Mouse (Mus musculus) MEL (cell line): Measurements from ENCODE around the gene Pttg1ip. TPM values are rescaled to one million over a fixed set of nuclear protein-coding genes. Genes with fewer than 3 reads are reported as not detected.

Experiments
- DNase-seq: peaks from one replicate; pipeline ENCODE4 v3.0.0; 2011; ENCODE audit warnings: low read depth, low spot score
- H3K27ac ChIP-seq: 2 replicates; pipeline ENCODE4 v1.5.1; 2012; ENCODE audit warnings: low read depth, mild to moderate bottlenecking, control low read depth, low read length, moderate library complexity; ENCODE audit not compliant: control insufficient read depth
- H3K27me3 ChIP-seq, 2 experiments: fragments of 150-350 bp in 1 of 2; sonication (generic) in 1 of 2; 2 replicates each; pipeline ENCODE4 v1.6.1; 2012; ENCODE audit warnings: low read length in 2 of 2, mild to moderate bottlenecking in 2 of 2, improper control_type of control experiment in 1 of 2, moderate library complexity in 1 of 2; ENCODE audit not compliant: insufficient read depth in 2 of 2, control insufficient read depth in 1 of 2
- H3K36me3 ChIP-seq, 2 experiments: 2 replicates each; pipeline ENCODE4 v1.6.1; 2012 to 2014; ENCODE audit warnings: low read length in 2 of 2, improper control_type of control experiment in 1 of 2, inconsistent platforms in 1 of 2, mild to moderate bottlenecking in 1 of 2; ENCODE audit not compliant: insufficient read depth in 2 of 2, control insufficient read depth in 1 of 2
- H3K4me1 ChIP-seq, 2 experiments: fragments of 150-350 bp in 1 of 2; sonication (generic) in 1 of 2; 2 replicates each; pipeline ENCODE4 v1.6.1; 2012; ENCODE audit warnings: low read length in 2 of 2, improper control_type of control experiment in 1 of 2, mild to moderate bottlenecking in 1 of 2; ENCODE audit not compliant: insufficient read depth in 2 of 2, control insufficient read depth in 1 of 2
- H3K4me3 ChIP-seq, 2 experiments: fragments of 150-350 bp in 1 of 2; sonication (generic) in 1 of 2; 2 replicates each; pipeline ENCODE4 v1.5.1; 2012; ENCODE audit warnings: low read depth in 2 of 2, low read length in 2 of 2, mild to moderate bottlenecking in 2 of 2, moderate library complexity in 2 of 2, control low read depth in 1 of 2, improper control_type of control experiment in 1 of 2; ENCODE audit not compliant: control insufficient read depth in 1 of 2, insufficient read depth in 1 of 2
- H3K79me2 ChIP-seq: 2 replicates; pipeline ENCODE4 v1.6.1; 2012; ENCODE audit warnings: mild to moderate bottlenecking, low read length, moderate library complexity; ENCODE audit not compliant: control insufficient read depth, poor library complexity, insufficient read depth
- H3K9ac ChIP-seq: 2 replicates; pipeline ENCODE4 v1.6.1; 2012; ENCODE audit warnings: low read depth, mild to moderate bottlenecking, control low read depth, low read length, moderate library complexity; ENCODE audit not compliant: control insufficient read depth, poor library complexity, severe bottlenecking
- H3K9me3 ChIP-seq: fragments of 150-350 bp; sonication (generic); replicated peaks from 2 replicates; pipeline ENCODE4 v1.6.1; 2012; ENCODE audit warnings: mild to moderate bottlenecking, low read length, improper control_type of control experiment, moderate library complexity; ENCODE audit not compliant: insufficient read depth
- BHLHE40 ChIP-seq: IDR thresholded peaks from 2 replicates; pipeline ENCODE4 v1.6.1; 2012; ENCODE audit warnings: low read depth, mild to moderate bottlenecking, inconsistent platforms, low read length, improper control_type of control experiment, borderline replicate concordance
- CHD2 ChIP-seq: IDR thresholded peaks from 2 replicates; pipeline ENCODE4 v1.6.1; 2011; ENCODE audit warnings: low read length, improper control_type of control experiment
- CTCF ChIP-seq, 3 experiments: IDR thresholded peaks in 2 of 3; conservative IDR thresholded peaks in 1 of 3; 2 replicates each; pipeline ENCODE4 v1.5.1; 2011 to 2012; ENCODE audit warnings: low read length in 3 of 3, low read depth in 2 of 3, mild to moderate bottlenecking in 2 of 3, improper control_type of control experiment in 1 of 3, inconsistent platforms in 1 of 3, mixed read lengths in 1 of 3, moderate library complexity in 1 of 3; ENCODE audit not compliant: control insufficient read depth in 1 of 3, insufficient read depth in 1 of 3, poor library complexity in 1 of 3, severe bottlenecking in 1 of 3
- E2F4 ChIP-seq: IDR thresholded peaks from 2 replicates; pipeline ENCODE4 v1.6.1; 2011; ENCODE audit warnings: low read depth, low read length, improper control_type of control experiment, borderline replicate concordance
- ELF1 ChIP-seq: IDR thresholded peaks from 2 replicates; pipeline ENCODE4 v1.6.1; 2014; ENCODE audit warnings: low read depth, mild to moderate bottlenecking, inconsistent platforms, low read length, improper control_type of control experiment, moderate library complexity
- EP300 ChIP-seq, 2 experiments: IDR thresholded peaks; 2 replicates each; pipeline ENCODE4 v1.6.1; 2011; ENCODE audit warnings: improper control_type of control experiment in 2 of 2, low read length in 2 of 2, low read depth in 1 of 2, mild to moderate bottlenecking in 1 of 2
- ETS1 ChIP-seq: IDR thresholded peaks from 2 replicates; pipeline ENCODE4 v1.6.1; 2012; ENCODE audit warnings: low read depth, mild to moderate bottlenecking, inconsistent platforms, low read length, improper control_type of control experiment, moderate library complexity
- GABPA ChIP-seq: IDR thresholded peaks from 2 replicates; pipeline ENCODE4 v1.6.1; 2012; ENCODE audit warnings: low read depth, mild to moderate bottlenecking, inconsistent platforms, low read length, improper control_type of control experiment, moderate library complexity
- GATA1 ChIP-seq: IDR thresholded peaks from 2 replicates; pipeline ENCODE4 v1.6.1; 2011; ENCODE audit warnings: low read depth, low read length, improper control_type of control experiment
- HCFC1 ChIP-seq: IDR thresholded peaks from 2 replicates; pipeline ENCODE4 v1.6.1; 2012; ENCODE audit warnings: low read depth, mild to moderate bottlenecking, inconsistent platforms, low read length, improper control_type of control experiment, moderate library complexity
- JUND ChIP-seq: IDR thresholded peaks from 2 replicates; pipeline ENCODE4 v1.6.1; 2011; ENCODE audit warnings: low read depth, mild to moderate bottlenecking, improper control_type of control experiment, low read length
- KAT2A ChIP-seq: conservative IDR thresholded peaks from 2 replicates; pipeline ENCODE4 v1.6.1; 2012; ENCODE audit warnings: low read depth, low read length, improper control_type of control experiment, inconsistent platforms
- MAX ChIP-seq: IDR thresholded peaks from 2 replicates; pipeline ENCODE4 v1.6.1; 2011; ENCODE audit warnings: low read length, improper control_type of control experiment
- MAZ ChIP-seq: IDR thresholded peaks from 2 replicates; pipeline ENCODE4 v1.6.1; 2012; ENCODE audit warnings: low read depth, mild to moderate bottlenecking, inconsistent platforms, low read length, improper control_type of control experiment
- MEF2A ChIP-seq: IDR thresholded peaks from 2 replicates; pipeline ENCODE4 v1.6.1; 2014; ENCODE audit warnings: low read depth, mild to moderate bottlenecking, inconsistent platforms, low read length, improper control_type of control experiment; ENCODE audit not compliant: poor library complexity, insufficient replicate concordance, severe bottlenecking; ENCODE audit errors: extremely low read depth
- MXI1 ChIP-seq: IDR thresholded peaks from 2 replicates; pipeline ENCODE4 v1.6.1; 2011; ENCODE audit warnings: mild to moderate bottlenecking, low read depth, low read length, improper control_type of control experiment
- MYB ChIP-seq: IDR thresholded peaks from 2 replicates; pipeline ENCODE4 v1.6.1; 2011; ENCODE audit warnings: mild to moderate bottlenecking, low read depth, low read length, improper control_type of control experiment
- MYC ChIP-seq: IDR thresholded peaks from 2 replicates; pipeline ENCODE4 v1.6.1; 2011; ENCODE audit warnings: low read depth, mild to moderate bottlenecking, low read length, improper control_type of control experiment, moderate library complexity
- NRF1 ChIP-seq: IDR thresholded peaks from 2 replicates; pipeline ENCODE4 v1.6.1; 2014; ENCODE audit warnings: low read depth, mild to moderate bottlenecking, inconsistent platforms, low read length, improper control_type of control experiment, moderate library complexity; ENCODE audit not compliant: poor library complexity, insufficient read depth, severe bottlenecking
- POLR2A ChIP-seq, 2 experiments: IDR thresholded peaks; 2 replicates each; pipeline ENCODE4 v1.6.1; 2011 to 2012; ENCODE audit warnings: low read length in 2 of 2, mild to moderate bottlenecking in 2 of 2, control low read depth in 1 of 2, improper control_type of control experiment in 1 of 2, low read depth in 1 of 2, moderate library complexity in 1 of 2; ENCODE audit not compliant: control insufficient read depth in 1 of 2, insufficient read depth in 1 of 2, poor library complexity in 1 of 2
- POLR2AphosphoS2 ChIP-seq: IDR thresholded peaks from 2 replicates; pipeline ENCODE4 v1.6.1; 2011; ENCODE audit warnings: low read length, improper control_type of control experiment
- POLR2AphosphoS5 ChIP-seq: IDR thresholded peaks from 2 replicates; pipeline ENCODE4 v1.6.1; 2012; ENCODE audit warnings: low read depth, borderline replicate concordance, mild to moderate bottlenecking, inconsistent platforms, low read length, moderate library complexity, mixed read lengths
- SMC3 ChIP-seq: IDR thresholded peaks from 2 replicates; pipeline ENCODE4 v1.6.1; 2011; ENCODE audit warnings: low read depth, low read length, improper control_type of control experiment
- TAL1 ChIP-seq: IDR thresholded peaks from 2 replicates; pipeline ENCODE4 v1.6.1; 2012; ENCODE audit warnings: mild to moderate bottlenecking, inconsistent platforms, low read length, moderate library complexity, mixed read lengths
- TBP ChIP-seq: IDR thresholded peaks from 2 replicates; pipeline ENCODE4 v1.8.0; 2011; ENCODE audit warnings: low read depth, low read length, improper control_type of control experiment
- USF1 ChIP-seq: IDR thresholded peaks from 2 replicates; pipeline ENCODE4 v1.6.1; 2014; ENCODE audit warnings: low read depth, mild to moderate bottlenecking, inconsistent platforms, low read length, improper control_type of control experiment, moderate library complexity
- USF2 ChIP-seq, 2 experiments: IDR thresholded peaks; 2 replicates each; pipeline ENCODE4 v1.6.1; 2011 to 2012; ENCODE audit warnings: improper control_type of control experiment in 2 of 2, low read length in 2 of 2, borderline replicate concordance in 1 of 2, inconsistent platforms in 1 of 2, low read depth in 1 of 2, mild to moderate bottlenecking in 1 of 2; ENCODE audit not compliant: insufficient read depth in 1 of 2
- ZC3H11A ChIP-seq: IDR thresholded peaks from 2 replicates; pipeline ENCODE4 v1.6.1; 2012; ENCODE audit warnings: low read depth, mild to moderate bottlenecking, inconsistent platforms, low read length, improper control_type of control experiment
- ZMIZ1 ChIP-seq: IDR thresholded peaks from 2 replicates; pipeline ENCODE4 v1.6.1; 2012; ENCODE audit warnings: low read depth, mild to moderate bottlenecking, inconsistent platforms, low read length, improper control_type of control experiment, moderate library complexity
- polyA plus RNA-seq, 2 experiments: library from polyadenylated mRNA; stranded (reverse) in 1 of 2; unstranded in 1 of 2; fragments of >175 nt in 1 of 2; fragments of >200 nt in 1 of 2; gene quantifications; 2 replicates each; pipeline versions ENCODE4 v1.2.1 to v1.2.4; 2012; ENCODE audit warnings: low replicate concordance in 2 of 2, low read depth in 1 of 2; ENCODE audit not compliant: insufficient read length in 2 of 2, insufficient read depth in 1 of 2, missing spikeins in 1 of 2
- total RNA-seq: library from RNA; depleted of rRNA; stranded (reverse); fragments of 300-350 nt; gene quantifications from 2 replicates; pipeline ENCODE4 v1.2.3, GENCODE M21; 2012

Gene Pttg1ip
- total and polyA plus RNA-seq, 3 experiments = 50.4 to 53.1 TPM; not detected in 1

- Histone ChIP-seq H3K36me3 (peaks cover 7 to 23% of the 10 kb centered on the region in 2 experiments), H3K4me1 (peaks cover 20 to 36% of the 10 kb centered on the region in 2 experiments), H3K9me3 (no peaks in the 10 kb centered on the region), H3K27ac (peak overlapping the region; percentile 4; the same call in 1 of the 2 replicates), H3K79me2 (no peaks in the 10 kb centered on the region)
- TF ChIP-seq MAX (peak; percentile 79), MEF2A (no peak)
- TF ChIP-seq, all 39 proteins: peak for 1
- H3K4me3 ChIP-seq = no peak overlapping the region
- H3K9ac ChIP-seq = no peak overlapping the region
- no peaks in the 10 kb centered on the region for H3K27me3 ChIP-seq
- DNase-seq = peak; percentile 59
These were observed 20.7 kb upstream of the Pttg1ip start for GRCm38 (mm10) chr10:77560830-77561229.

- H3K9ac ChIP-seq = no peak overlapping the region
- peaks cover 7 to 24% of the 10 kb centered on the region in 2 experiments for H3K36me3 ChIP-seq
- TF ChIP-seq TBP (no peak), CTCF (IDR thresholded peaks at IDR 0.05 in 2 of 3, conservative IDR thresholded peaks at IDR 0.05 in 1 of 3; ENCODE audit: control insufficient read depth in 1 of 3, insufficient read depth in 1 of 3, low read depth in 2 of 3, low read length in 3 of 3, poor library complexity in 1 of 3, severe bottlenecking in 1 of 3) (no peak), HCFC1 (no peak), ELF1 (no peak), E2F4 (no peak), KAT2A (no peak), EP300 (IDR thresholded peaks at IDR 0.05; ENCODE audit: low read depth in 1 of 2, low read length in 2 of 2) (0 out of 4 replicates have a peak, but pooled peaks of 1 of the 2 experiments have one; percentile 20), BHLHE40 (no peak), POLR2AphosphoS5 (no peak), MYC (no peak), POLR2A (IDR thresholded peaks at IDR 0.05; ENCODE audit: control insufficient read depth in 1 of 2, insufficient read depth in 1 of 2, low read depth in 1 of 2, low read length in 2 of 2, poor library complexity in 1 of 2) (no peak; a peak in 1 of 4 replicates), MAX (no peak), TAL1 (peak; percentile 41; the same call in 1 of the 2 replicates), SMC3 (no peak), MYB (no peak), CHD2 (no peak), GATA1 (0 out of 2 replicates have a peak, but pooled peaks have one; percentile 19), JUND (no peak), ZMIZ1 (no peak), MAZ (no peak), GABPA (no peak), NRF1 (no peak), POLR2AphosphoS2 (no peak), ZC3H11A (no peak), USF1 (no peak), MEF2A (no peak), ETS1 (peak; percentile 25; the same call in 1 of the 2 replicates), MXI1 (no peak), USF2 (IDR thresholded peaks at IDR 0.05; ENCODE audit: borderline replicate concordance in 1 of 2, insufficient read depth in 1 of 2, low read depth in 1 of 2, low read length in 2 of 2) (no peak)
- peak; percentile 72 for DNase-seq
- H3K4me1 ChIP-seq = peaks cover 20 to 42% of the 10 kb centered on the region in 2 experiments
- H3K79me2 ChIP-seq = no peaks in the 10 kb centered on the region
- H3K4me3 ChIP-seq = no peak overlapping the region
- H3K27ac ChIP-seq = peak overlapping the region; percentile 4; the same call in 1 of the 2 replicates
- H3K27me3 ChIP-seq = no peaks in the 10 kb centered on the region
- no peaks in the 10 kb centered on the region for H3K9me3 ChIP-seq
These were observed 20.0 kb upstream of the Pttg1ip start for GRCm38 (mm10) chr10:77561508-77561907.
